Mouse (Mus musculus): Measurements from ENCODE around the gene Soat1. TPM values are rescaled to one million over a fixed set of nuclear protein-coding genes. Genes with fewer than 3 reads are reported as not detected.
"Not testable (repeated sequence)": the region's sequence is repeated elsewhere in the genome, so short reads cannot be mapped to it uniquely, and the experiment has no call there.

Gene Soat1
- polyA plus RNA-seq, 1 experiment, result 10.4 TPM

- DNase-seq (ENCODE audit: low read depth, low spot score), result no peak
Measured at GRCm38 (mm10) chr1:156437016-156437708, 37.0 kb downstream of the Soat1 start.

GRCm38 (mm10) chr1:156433497-156433896, 40.6 kb downstream of the Soat1 start:
- 85% methylated on average over 3 of the region's 3 CpGs for WGBS
- no peak for DNase-seq (ENCODE audit: low read depth, low spot score)

More at GRCm38 (mm10) chr1:156437016-156437708, 37.0 kb downstream of the Soat1 start:
- 93% methylated on average over 8 of the region's 8 CpGs for WGBS

- WGBS, result 39% methylated on average over 10 of the region's 10 CpGs
- peak; percentile 47 for DNase-seq (ENCODE audit: low read depth, low spot score)
Measured at GRCm38 (mm10) chr1:156432498-156432897, 41.6 kb downstream of the Soat1 start.

GRCm38 (mm10) chr1:156428434-156428833, 45.7 kb downstream of the Soat1 start:
- no peak for DNase-seq (ENCODE audit: low read depth, low spot score)
- 91% methylated on average over 6 of the region's 6 CpGs for WGBS

GRCm38 (mm10) chr1:156425746-156426145, 48.4 kb downstream of the Soat1 start:
- DNase-seq (ENCODE audit: low read depth, low spot score), result no peak
- WGBS, result 93% methylated on average over 4 of the region's 4 CpGs

GRCm38 (mm10) chr1:156424054-156424453, 50.1 kb downstream of the Soat1 start:
- DNase-seq (ENCODE audit: low read depth, low spot score), result no peak
- 82% methylated on average over 3 of the region's 3 CpGs for WGBS

- no peak for DNase-seq (ENCODE audit: low read depth, low spot score)
- WGBS, result 89% methylated on average over 6 of the region's 6 CpGs
Measured at GRCm38 (mm10) chr1:156423493-156423892, 50.6 kb downstream of the Soat1 start.

GRCm38 (mm10) chr1:156422856-156423255, 51.3 kb downstream of the Soat1 start:
- no peak for DNase-seq (ENCODE audit: low read depth, low spot score)
- 83% methylated on average over 6 of the region's 6 CpGs for WGBS

GRCm38 (mm10) chr1:156420671-156421297, 53.3 kb downstream of the Soat1 start, which contains the start of gene Axdnd1:
Gene Axdnd1, minus strand, starts transcription at chr1:156421159.
- peak; percentile 74 for DNase-seq (ENCODE audit: low read depth, low spot score)

GRCm38 (mm10) chr1:156418170-156418569, 56.0 kb downstream of the Soat1 start:
- WGBS, result 44% methylated on average over 4 of the region's 4 CpGs
- DNase-seq (ENCODE audit: low read depth, low spot score), result peak; percentile 35

More at GRCm38 (mm10) chr1:156420671-156421297, 53.3 kb downstream of the Soat1 start, which contains the start of gene Axdnd1:
- WGBS, result under 1% methylated on average over 44 of the region's 44 CpGs

GRCm38 (mm10) chr1:156408521-156408920, 65.6 kb downstream of the Soat1 start:
- WGBS, result 65% methylated on average over 4 of the region's 4 CpGs
- DNase-seq (ENCODE audit: low read depth, low spot score), result no peak

GRCm38 (mm10) chr1:156408004-156408403, 66.1 kb downstream of the Soat1 start:
- 67% methylated on average over 3 of the region's 3 CpGs for WGBS
- no peak for DNase-seq (ENCODE audit: low read depth, low spot score)

- whole genome bisulfite sequencing, result 87% methylated on average over 10 of the region's 10 CpGs
- DNase-seq (ENCODE audit: low read depth, low spot score), result no peak
Measured at GRCm38 (mm10) chr1:156403251-156403650, 70.9 kb downstream of the Soat1 start.

- DNase-seq (ENCODE audit: low read depth, low spot score), result no peak
- WGBS, result 49% methylated on average over 2 of the region's 2 CpGs
Measured at GRCm38 (mm10) chr1:156402491-156402890, 71.6 kb downstream of the Soat1 start.

- DNase-seq (ENCODE audit: low read depth, low spot score), result not testable (repeated sequence)
Measured at GRCm38 (mm10) chr1:156400159-156400558, 74.0 kb downstream of the Soat1 start.

GRCm38 (mm10) chr1:156393148-156393547, 81.0 kb downstream of the Soat1 start:
- no peak for DNase-seq (ENCODE audit: low read depth, low spot score)
- WGBS, result 87% methylated on average over 4 of the region's 4 CpGs

More at GRCm38 (mm10) chr1:156400159-156400558, 74.0 kb downstream of the Soat1 start:
- WGBS, result 69% methylated on average over 3 of the region's 3 CpGs

- WGBS, result 53% methylated on average over 3 of the region's 3 CpGs
- DNase-seq (ENCODE audit: low read depth, low spot score), result no peak
Measured at GRCm38 (mm10) chr1:156386880-156387279, 87.3 kb downstream of the Soat1 start.

- 84% methylated on average over 4 of the region's 4 CpGs for WGBS
- no peak for DNase-seq (ENCODE audit: low read depth, low spot score)
Measured at GRCm38 (mm10) chr1:156386232-156386631, 87.9 kb downstream of the Soat1 start.

- DNase-seq (ENCODE audit: low read depth, low spot score), result no peak
- WGBS, result 94% methylated on average over 3 of the region's 3 CpGs
Measured at GRCm38 (mm10) chr1:156381217-156381616, 92.9 kb downstream of the Soat1 start.

Data from large intestine, adult 2 months (tissue).